Mouse (Mus musculus): ENCODE data around the gene Vegfb. TPM values are rescaled to one million over a fixed set of nuclear protein-coding genes. Genes with fewer than 3 reads are reported as not detected.

Vegfb gene
- total and polyA plus RNA-seq, 2 experiments from 2014 or later: 28.4 to 64.6 TPM

GRCm38 (mm10) chr19:6949951-6950350 is 37.5 kb downstream of the Vegfb start:
- ATAC-seq: no peak
- peak overlapping the region; percentile 92 for H3K4me2 ChIP-seq (ENCODE audit: low read depth)
- no peak overlapping the region for H3K27ac ChIP-seq (ENCODE audit: low read depth, low read length)
- no peaks in the 10 kb centered on the region for H3K27me3 ChIP-seq (ENCODE audit: insufficient read depth, low read length)
- H3K4me3 ChIP-seq (ENCODE audit: low read depth, low read length): peak overlapping the region; percentile 46
- TF ChIP-seq CTCF (IDR thresholded peaks at IDR 0.05; ENCODE audit: low read depth): no peak
- no peaks in the 10 kb centered on the region for H3K9me3 ChIP-seq (ENCODE audit: low read length)
- no peak for DNase-seq
- WGBS: 57% methylated on average over 5 of the region's 5 CpGs
- peaks cover 14% of the 10 kb centered on the region; the same call in 1 of the 2 replicates for H3K36me3 ChIP-seq (ENCODE audit: insufficient read depth)
- H3K9ac ChIP-seq: peak overlapping the region; percentile 62; the same call in 1 of the 2 replicates
- peaks cover 12% of the 10 kb centered on the region; the same call in 1 of the 2 replicates for H3K4me1 ChIP-seq (ENCODE audit: insufficient read depth)

GRCm38 (mm10) chr19:6949532-6949931 is 37.9 kb downstream of the Vegfb start:
- ATAC-seq (no peak), DNase-seq (no peak)
- Histone ChIP-seq H3K4me1 (ENCODE audit: insufficient read depth) (peaks cover 12% of the 10 kb centered on the region; the same call in 1 of the 2 replicates), H3K36me3 (ENCODE audit: insufficient read depth) (peaks cover 14% of the 10 kb centered on the region; the same call in 1 of the 2 replicates), H3K9ac (no peak overlapping the region), H3K27me3 (ENCODE audit: insufficient read depth, low read length) (no peaks in the 10 kb centered on the region), H3K9me3 (ENCODE audit: low read length) (no peaks in the 10 kb centered on the region), H3K4me2 (ENCODE audit: low read depth) (no peak overlapping the region), H3K27ac (ENCODE audit: low read depth, low read length) (no peak overlapping the region), H3K4me3 (ENCODE audit: low read depth, low read length) (no peak overlapping the region)
- 94% methylated on average over 5 of the region's 5 CpGs for WGBS
- TF ChIP-seq CTCF (IDR thresholded peaks at IDR 0.05; ENCODE audit: low read depth): no peak

- H3K4me1 ChIP-seq (ENCODE audit: insufficient read depth): peaks cover 12% of the 10 kb centered on the region
Observed at GRCm38 (mm10) chr19:6948186-6948585, 39.3 kb downstream of the Vegfb start.

GRCm38 (mm10) chr19:6947742-6948141 is 39.7 kb downstream of the Vegfb start:
- TF ChIP-seq CTCF (IDR thresholded peaks at IDR 0.05; ENCODE audit: low read depth): no peak
- DNase-seq (no peak), ATAC-seq (no peak)
- H3K4me3 ChIP-seq (ENCODE audit: low read depth, low read length): no peak overlapping the region
- H3K27ac ChIP-seq (ENCODE audit: low read depth, low read length): no peak overlapping the region
- no peak overlapping the region for H3K9ac ChIP-seq
- H3K27me3 ChIP-seq (ENCODE audit: insufficient read depth, low read length): no peaks in the 10 kb centered on the region
- H3K4me1 ChIP-seq (ENCODE audit: insufficient read depth): peaks cover 11% of the 10 kb centered on the region
- 54% methylated on average over 4 of the region's 4 CpGs for WGBS
- H3K36me3 ChIP-seq (ENCODE audit: insufficient read depth): peaks cover 14% of the 10 kb centered on the region; the same call in 1 of the 2 replicates
- no peak overlapping the region for H3K4me2 ChIP-seq (ENCODE audit: low read depth)
- H3K9me3 ChIP-seq (ENCODE audit: low read length): no peaks in the 10 kb centered on the region

More at GRCm38 (mm10) chr19:6948186-6948585, 39.3 kb downstream of the Vegfb start:
- no peaks in the 10 kb centered on the region for H3K27me3 ChIP-seq (ENCODE audit: insufficient read depth, low read length)
- no peak overlapping the region for H3K4me3 ChIP-seq (ENCODE audit: low read depth, low read length)
- H3K4me2 ChIP-seq (ENCODE audit: low read depth): no peak overlapping the region
- WGBS: 75% methylated on average over 4 of the region's 4 CpGs
- no peak for ATAC-seq
- DNase-seq: no peak
- no peak overlapping the region for H3K9ac ChIP-seq
- TF ChIP-seq CTCF (IDR thresholded peaks at IDR 0.05; ENCODE audit: low read depth): no peak
- H3K36me3 ChIP-seq (ENCODE audit: insufficient read depth): peaks cover 14% of the 10 kb centered on the region; the same call in 1 of the 2 replicates
- no peaks in the 10 kb centered on the region for H3K9me3 ChIP-seq (ENCODE audit: low read length)
- no peak overlapping the region for H3K27ac ChIP-seq (ENCODE audit: low read depth, low read length)

GRCm38 (mm10) chr19:6943709-6944108 is 43.7 kb downstream of the Vegfb start:
- Histone ChIP-seq H3K4me1 (ENCODE audit: insufficient read depth) (peaks cover 20% of the 10 kb centered on the region), H3K9ac (no peak overlapping the region), H3K4me2 (ENCODE audit: low read depth) (no peak overlapping the region), H3K9me3 (ENCODE audit: low read length) (no peaks in the 10 kb centered on the region), H3K27ac (ENCODE audit: low read depth, low read length) (no peak overlapping the region), H3K27me3 (ENCODE audit: insufficient read depth, low read length) (no peaks in the 10 kb centered on the region), H3K36me3 (ENCODE audit: insufficient read depth) (peaks cover 14% of the 10 kb centered on the region), H3K4me3 (ENCODE audit: low read depth, low read length) (no peak overlapping the region)
- whole genome bisulfite sequencing: 91% methylated on average over 6 of the region's 6 CpGs
- no peak for DNase-seq
- TF ChIP-seq CTCF (IDR thresholded peaks at IDR 0.05; ENCODE audit: low read depth): no peak
- ATAC-seq: no peak

GRCm38 (mm10) chr19:6942764-6943163 is 44.7 kb downstream of the Vegfb start:
- no peaks in the 10 kb centered on the region for H3K27me3 ChIP-seq (ENCODE audit: insufficient read depth, low read length)
- ATAC-seq (0 out of 2 replicates have a peak, but pooled peaks have one; percentile 1), DNase-seq (no peak)
- H3K27ac ChIP-seq (ENCODE audit: low read depth, low read length): peak overlapping the region; percentile 95
- no peak for TF ChIP-seq CTCF (IDR thresholded peaks at IDR 0.05; ENCODE audit: low read depth)
- peak overlapping the region; percentile 93 for H3K9ac ChIP-seq
- 31% methylated on average over 5 of the region's 5 CpGs for WGBS
- H3K9me3 ChIP-seq (ENCODE audit: low read length): no peaks in the 10 kb centered on the region
- H3K4me1 ChIP-seq (ENCODE audit: insufficient read depth): peaks cover 20% of the 10 kb centered on the region
- peak overlapping the region; percentile 88 for H3K4me3 ChIP-seq (ENCODE audit: low read depth, low read length)
- H3K36me3 ChIP-seq (ENCODE audit: insufficient read depth): peaks cover 18% of the 10 kb centered on the region
- H3K4me2 ChIP-seq (ENCODE audit: low read depth): peak overlapping the region; percentile 97

GRCm38 (mm10) chr19:6942249-6942691 is 45.2 kb downstream of the Vegfb start, which contains the start of gene Gpr137:
Gene Gpr137 (minus strand): TSS chr19:6942480.
- under 1% methylated on average over 27 of the region's 27 CpGs for WGBS

More at GRCm38 (mm10) chr19:6942249-6942691, 45.2 kb downstream of the Vegfb start, which contains the start of gene Gpr137:
- peak; percentile 90 for ATAC-seq
- Histone ChIP-seq H3K9ac (peak within 1 kb of the TSS; percentile 93), H3K9me3 (ENCODE audit: low read length) (no peaks in the 10 kb centered on the region), H3K27me3 (ENCODE audit: insufficient read depth, low read length) (no peaks in the 10 kb centered on the region), H3K27ac (ENCODE audit: low read depth, low read length) (peak within 1 kb of the TSS; percentile 95), H3K4me2 (ENCODE audit: low read depth) (peak within 1 kb of the TSS; percentile 97), H3K36me3 (ENCODE audit: insufficient read depth) (peaks cover 18% of the 10 kb centered on the region), H3K4me1 (ENCODE audit: insufficient read depth) (peaks cover 20% of the 10 kb centered on the region), H3K4me3 (ENCODE audit: low read depth, low read length) (peak within 1 kb of the TSS; percentile 88)
- no peak for TF ChIP-seq CTCF (IDR thresholded peaks at IDR 0.05; ENCODE audit: low read depth)
- peak; percentile 88 for DNase-seq
